Mouse (Mus musculus) adrenal gland, postnatal 25 days (tissue): ENCODE data around the gene Trdmt1. TPM values are rescaled to one million over a fixed set of nuclear protein-coding genes. Genes with fewer than 3 reads are reported as not detected.

ENCODE experiments used
- DNase-seq: peaks from one replicate; pipeline ENCODE4 v3.0.0; 2021; ENCODE audit warnings: mixed read lengths
- total RNA-seq: library from RNA; stranded (reverse); gene quantifications from 2 replicates; pipeline ENCODE4 v1.2.3, GENCODE M21; 2021

Gene Trdmt1
- total RNA-seq, 1 experiment from 2014 or later: 7.7 TPM

- DNase-seq: no peak
These were observed 12.9 kb upstream of the Trdmt1 start for GRCm38 (mm10) chr2:13557145-13558030.

GRCm38 (mm10) chr2:13556239-13556638 is 11.8 kb upstream of the Trdmt1 start:
- no peak for DNase-seq

- no peak for DNase-seq
These were observed 9.5 kb upstream of the Trdmt1 start for GRCm38 (mm10) chr2:13553966-13554365.

- no peak for DNase-seq
These were observed 4.3 kb upstream of the Trdmt1 start for GRCm38 (mm10) chr2:13548749-13549148.

- no peak for DNase-seq
These were observed 846 bp downstream of the Trdmt1 start for GRCm38 (mm10) chr2:13543519-13544124.

GRCm38 (mm10) chr2:13539860-13540259 is 4.6 kb downstream of the Trdmt1 start:
- no peak for DNase-seq

- DNase-seq: no peak
These were observed 5.6 kb downstream of the Trdmt1 start for GRCm38 (mm10) chr2:13538704-13539377.

GRCm38 (mm10) chr2:13538258-13538657 is 6.2 kb downstream of the Trdmt1 start:
- DNase-seq: no peak

GRCm38 (mm10) chr2:13537733-13538132 is 6.7 kb downstream of the Trdmt1 start:
- DNase-seq: peak; percentile 11

GRCm38 (mm10) chr2:13536747-13537146 is 7.7 kb downstream of the Trdmt1 start:
- DNase-seq: no peak

GRCm38 (mm10) chr2:13530639-13531038 is 13.8 kb downstream of the Trdmt1 start:
- DNase-seq: no peak

- no peak for DNase-seq
These were observed 15.1 kb downstream of the Trdmt1 start for GRCm38 (mm10) chr2:13529253-13529933.

- peak; percentile 56 for DNase-seq
These were observed 16.9 kb downstream of the Trdmt1 start for GRCm38 (mm10) chr2:13527531-13527930.

GRCm38 (mm10) chr2:13527125-13527524 is 17.3 kb downstream of the Trdmt1 start:
- no peak for DNase-seq

GRCm38 (mm10) chr2:13526205-13526604 is 18.3 kb downstream of the Trdmt1 start:
- DNase-seq: no peak

GRCm38 (mm10) chr2:13523540-13524456 is 20.7 kb downstream of the Trdmt1 start:
- DNase-seq: no peak

- no peak for DNase-seq
These were observed 22.4 kb downstream of the Trdmt1 start for GRCm38 (mm10) chr2:13522106-13522505.

- DNase-seq: no peak
These were observed 29.5 kb downstream of the Trdmt1 start for GRCm38 (mm10) chr2:13514949-13515348.

GRCm38 (mm10) chr2:13502717-13503116 is 41.8 kb downstream of the Trdmt1 start:
- no peak for DNase-seq

GRCm38 (mm10) chr2:13501553-13501952 is 42.9 kb downstream of the Trdmt1 start:
- DNase-seq: no peak

- no peak for DNase-seq
These were observed 44.0 kb downstream of the Trdmt1 start for GRCm38 (mm10) chr2:13500298-13500999.
